Mouse (Mus musculus): Measurements from ENCODE around the gene Psmf1. TPM values are rescaled to one million over a fixed set of nuclear protein-coding genes. Genes with fewer than 3 reads are reported as not detected.

The Psmf1 gene
- polyA plus RNA-seq, 1 experiment from 2014 or later, result 39.0 TPM

- peak; percentile 80; the same call in 1 of the 2 replicates for ATAC-seq (ENCODE audit: borderline replicate concordance, extremely low read depth, low FRiP score, low TSS enrichment)
- Histone ChIP-seq H3K9ac (no peak overlapping the region), H3K27ac (no peak overlapping the region), H3K27me3 (no peaks in the 10 kb centered on the region), H3K4me1 (no peaks in the 10 kb centered on the region), H3K4me3 (no peak overlapping the region), H3K36me3 (peaks cover 31% of the 10 kb centered on the region), H3K4me2 (no peak overlapping the region), H3K9me3 (no peaks in the 10 kb centered on the region)
- 53% methylated on average over 2 of the region's 2 CpGs for WGBS
Measured at GRCm38 (mm10) chr2:151716318-151717055, 27.5 kb downstream of the Psmf1 start.

GRCm38 (mm10) chr2:151715526-151715925, 28.5 kb downstream of the Psmf1 start:
- ATAC-seq (ENCODE audit: borderline replicate concordance, extremely low read depth, low FRiP score, low TSS enrichment), result no peak

DNA sequence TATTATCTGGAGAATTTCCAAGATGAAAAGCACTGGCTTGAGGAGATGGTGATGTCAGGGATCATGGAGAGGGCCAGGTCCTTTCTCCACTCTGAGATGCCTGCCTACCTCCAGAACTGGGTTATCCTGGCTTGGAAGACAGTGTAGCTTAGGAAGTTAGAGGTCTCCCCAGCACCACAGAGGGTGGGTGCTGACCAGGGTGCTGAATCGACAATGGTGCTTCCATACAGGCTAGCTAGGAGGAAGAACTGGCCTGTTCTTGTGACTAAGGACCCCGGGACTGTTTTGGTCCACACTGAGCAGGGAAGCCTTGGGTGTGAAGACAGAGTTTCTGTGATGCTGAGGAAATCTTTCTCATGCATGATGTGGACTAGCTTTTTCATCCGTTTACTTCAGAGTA, 31.3 kb downstream of the Psmf1 start:
- Histone ChIP-seq H3K4me3 (no peak overlapping the region), H3K9ac (no peak overlapping the region), H3K9me3 (no peaks in the 10 kb centered on the region), H3K27ac (no peak overlapping the region), H3K4me1 (no peaks in the 10 kb centered on the region), H3K4me2 (no peak overlapping the region), H3K36me3 (peaks cover 3% of the 10 kb centered on the region; the same call in 1 of the 2 replicates), H3K27me3 (no peaks in the 10 kb centered on the region)
- WGBS, result 27% methylated on average over 3 of the region's 3 CpGs
- no peak for ATAC-seq (ENCODE audit: borderline replicate concordance, extremely low read depth, low FRiP score, low TSS enrichment)

More at GRCm38 (mm10) chr2:151715526-151715925, 28.5 kb downstream of the Psmf1 start:
- no peak overlapping the region for H3K27ac ChIP-seq
- peaks cover 28% of the 10 kb centered on the region for H3K36me3 ChIP-seq
- H3K27me3 ChIP-seq, result no peaks in the 10 kb centered on the region
- WGBS, result 91% methylated on average over 4 of the region's 4 CpGs
- no peak overlapping the region for H3K9ac ChIP-seq
- no peaks in the 10 kb centered on the region for H3K9me3 ChIP-seq
- H3K4me1 ChIP-seq, result no peaks in the 10 kb centered on the region
- H3K4me2 ChIP-seq, result no peak overlapping the region
- H3K4me3 ChIP-seq, result no peak overlapping the region

- Histone ChIP-seq H3K27ac (no peak overlapping the region), H3K9me3 (no peaks in the 10 kb centered on the region), H3K4me1 (peaks cover 12% of the 10 kb centered on the region), H3K36me3 (no peaks in the 10 kb centered on the region), H3K4me2 (peak overlapping the region; percentile 99), H3K27me3 (peaks cover 48% of the 10 kb centered on the region), H3K9ac (peak overlapping the region; percentile 54), H3K4me3 (peak overlapping the region; percentile 54)
- WGBS, result 3% methylated on average over 17 of the region's 17 CpGs
- ATAC-seq (ENCODE audit: borderline replicate concordance, extremely low read depth, low FRiP score, low TSS enrichment), result no peak
Measured at GRCm38 (mm10) chr2:151702851-151703190, 41.2 kb downstream of the Psmf1 start.

DNA sequence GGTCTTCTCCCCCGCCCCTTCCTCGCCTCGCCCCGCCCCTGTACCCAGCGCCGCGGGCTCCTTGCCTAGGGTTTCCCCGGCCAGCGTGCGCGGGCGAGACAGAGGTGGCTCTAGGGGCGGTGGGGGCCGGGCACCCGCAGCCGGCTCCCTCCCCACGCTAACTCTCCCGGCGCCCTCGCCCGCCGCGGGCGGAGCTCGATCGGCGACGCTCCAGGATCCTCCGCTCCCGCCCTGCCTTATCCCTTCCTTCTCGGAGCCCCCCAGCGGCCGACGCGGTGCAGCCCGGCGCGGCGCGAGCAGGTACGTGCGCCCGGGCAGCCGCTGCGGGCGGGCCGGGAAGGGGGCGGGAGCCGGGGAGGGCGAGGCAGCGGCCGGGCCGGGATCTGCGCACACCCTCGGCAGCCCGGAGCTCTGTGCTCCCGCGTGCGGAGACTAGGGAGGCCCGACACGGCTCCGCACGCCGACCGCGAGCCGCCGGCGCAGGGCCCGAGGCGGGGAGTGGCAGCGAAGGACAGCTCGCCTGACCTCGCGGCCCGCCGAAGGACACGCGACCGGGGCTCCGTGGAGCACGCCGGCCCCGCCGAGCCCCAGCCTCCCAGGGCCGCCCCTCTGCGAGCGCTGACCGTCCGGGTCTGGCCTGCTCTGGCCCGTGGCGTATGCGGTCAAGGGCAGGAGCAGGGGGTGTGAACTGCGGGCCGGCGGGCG, 41.7 kb downstream of the Psmf1 start:
- Histone ChIP-seq H3K9ac (peak overlapping the region; percentile 54), H3K27me3 (peaks cover 48% of the 10 kb centered on the region), H3K4me2 (peak overlapping the region; percentile 99), H3K27ac (no peak overlapping the region), H3K4me3 (peak overlapping the region; percentile 54), H3K4me1 (peaks cover 12% of the 10 kb centered on the region), H3K9me3 (no peaks in the 10 kb centered on the region), H3K36me3 (no peaks in the 10 kb centered on the region)
- under 1% methylated on average over 83 of the region's 97 CpGs for WGBS
- ATAC-seq (ENCODE audit: borderline replicate concordance, extremely low read depth, low FRiP score, low TSS enrichment), result peak; percentile 82

DNA sequence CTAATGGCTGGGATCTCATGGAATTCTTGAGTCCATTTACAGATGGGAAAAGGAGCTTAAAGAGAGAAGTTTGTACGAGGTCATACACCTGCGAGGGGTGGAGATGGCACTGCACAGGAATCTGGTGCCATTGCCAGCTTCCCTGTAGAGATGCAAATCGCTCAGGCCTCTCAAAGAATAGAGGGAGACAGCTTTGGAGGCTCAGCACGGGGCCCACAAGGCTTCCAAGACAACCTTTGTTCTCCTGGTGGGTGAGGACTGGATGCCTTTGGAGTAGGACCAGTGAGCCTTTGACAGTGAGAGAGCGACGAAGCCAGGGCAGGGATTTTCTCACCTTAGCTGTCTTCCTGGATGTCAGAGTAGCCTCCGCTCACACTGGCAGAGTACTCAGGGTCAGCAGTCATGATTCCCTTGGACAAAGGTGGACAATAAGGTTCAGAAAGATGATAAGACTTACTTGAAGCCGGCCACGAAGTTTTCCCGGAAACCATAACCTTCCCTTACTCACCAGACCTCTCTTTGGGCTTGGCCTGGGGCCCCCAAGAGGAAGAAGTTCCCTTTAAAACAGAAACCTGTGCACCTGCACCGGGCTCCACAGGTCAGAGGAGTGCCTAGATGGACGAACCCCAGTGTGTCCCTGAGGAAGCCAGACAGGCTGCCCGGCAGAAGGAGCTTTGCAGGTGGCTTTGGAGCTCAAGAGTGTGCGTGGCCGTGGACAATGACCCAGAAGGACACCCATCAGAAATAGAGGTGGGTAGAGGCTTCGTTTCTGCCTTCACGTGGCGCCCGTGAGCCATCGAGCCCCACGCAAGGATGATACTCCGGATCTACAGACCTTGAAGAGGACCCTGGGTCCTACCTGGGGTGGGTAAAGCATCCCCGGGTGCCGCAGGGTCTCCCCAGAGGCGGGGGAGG, 42.5 kb downstream of the Psmf1 start, which contains the start of gene Tmem74b:
Gene Tmem74b, plus strand, starts transcription at position 778 of the 915 bp plus-strand sequence.
- Histone ChIP-seq H3K4me3 (peak within 1 kb of the TSS; percentile 54), H3K27ac (no peak within 1 kb of the TSS), H3K4me1 (peaks cover 12% of the 10 kb centered on the region), H3K4me2 (peak within 1 kb of the TSS; percentile 99), H3K9ac (peak within 1 kb of the TSS; percentile 54), H3K9me3 (no peaks in the 10 kb centered on the region), H3K27me3 (peaks cover 48% of the 10 kb centered on the region), H3K36me3 (no peaks in the 10 kb centered on the region)
- ATAC-seq (ENCODE audit: borderline replicate concordance, extremely low read depth, low FRiP score, low TSS enrichment), result no peak
- WGBS, result 6% methylated on average over 25 of the region's 25 CpGs

GRCm38 (mm10) chr2:151682976-151683375, 61.0 kb downstream of the Psmf1 start:
- no peak overlapping the region for H3K4me2 ChIP-seq
- no peaks in the 10 kb centered on the region for H3K9me3 ChIP-seq
- H3K4me3 ChIP-seq, result no peak overlapping the region
- no peak overlapping the region for H3K27ac ChIP-seq
- 78% methylated on average over 4 of the region's 4 CpGs for WGBS
- H3K9ac ChIP-seq, result no peak overlapping the region
- H3K36me3 ChIP-seq, result no peaks in the 10 kb centered on the region
- no peak for ATAC-seq (ENCODE audit: borderline replicate concordance, extremely low read depth, low FRiP score, low TSS enrichment)
- H3K27me3 ChIP-seq, result no peaks in the 10 kb centered on the region
- H3K4me1 ChIP-seq, result no peaks in the 10 kb centered on the region

- no peaks in the 10 kb centered on the region for H3K36me3 ChIP-seq
- no peak overlapping the region for H3K27ac ChIP-seq
- H3K27me3 ChIP-seq, result no peaks in the 10 kb centered on the region
- H3K4me2 ChIP-seq, result no peak overlapping the region
- H3K9me3 ChIP-seq, result no peaks in the 10 kb centered on the region
- H3K4me1 ChIP-seq, result no peaks in the 10 kb centered on the region
- H3K4me3 ChIP-seq, result no peak overlapping the region
- ATAC-seq (ENCODE audit: borderline replicate concordance, extremely low read depth, low FRiP score, low TSS enrichment), result no peak
- H3K9ac ChIP-seq, result no peak overlapping the region
- WGBS, result 51% methylated on average over 3 of the region's 3 CpGs
Measured at GRCm38 (mm10) chr2:151682357-151682756, 61.6 kb downstream of the Psmf1 start.

GRCm38 (mm10) chr2:151676234-151676633, 67.8 kb downstream of the Psmf1 start:
- no peaks in the 10 kb centered on the region for H3K27me3 ChIP-seq
- no peak overlapping the region for H3K9ac ChIP-seq
- no peak overlapping the region for H3K4me2 ChIP-seq
- H3K36me3 ChIP-seq, result no peaks in the 10 kb centered on the region
- no peak overlapping the region for H3K27ac ChIP-seq
- 55% methylated on average over 2 of the region's 2 CpGs for WGBS
- H3K4me1 ChIP-seq, result no peaks in the 10 kb centered on the region
- ATAC-seq (ENCODE audit: borderline replicate concordance, extremely low read depth, low FRiP score, low TSS enrichment), result no peak
- H3K4me3 ChIP-seq, result no peak overlapping the region
- no peaks in the 10 kb centered on the region for H3K9me3 ChIP-seq

DNA sequence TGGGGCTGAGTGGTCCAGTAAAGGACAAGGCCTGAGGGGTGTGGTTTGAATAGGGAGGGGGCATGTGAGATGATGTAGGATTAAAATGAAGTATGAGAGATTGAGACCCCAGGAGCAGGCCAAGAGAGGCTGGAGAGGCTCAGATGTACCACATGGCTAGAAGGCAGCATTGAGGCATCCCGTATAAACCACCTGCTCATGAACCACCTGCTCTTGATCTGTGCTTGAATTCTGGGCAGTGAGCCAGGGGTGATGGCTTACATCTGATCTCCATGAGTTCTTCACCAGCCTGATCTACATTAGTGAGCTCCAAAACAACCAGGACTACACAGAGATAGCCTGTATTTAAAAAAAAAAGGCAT, 73.0 kb downstream of the Psmf1 start:
- Histone ChIP-seq H3K9ac (no peak overlapping the region), H3K27ac (no peak overlapping the region), H3K9me3 (no peaks in the 10 kb centered on the region), H3K27me3 (peaks cover 7% of the 10 kb centered on the region; the same call in 1 of the 2 replicates), H3K4me3 (no peak overlapping the region), H3K4me2 (no peak overlapping the region), H3K4me1 (no peaks in the 10 kb centered on the region), H3K36me3 (no peaks in the 10 kb centered on the region)
- no peak for ATAC-seq (ENCODE audit: borderline replicate concordance, extremely low read depth, low FRiP score, low TSS enrichment)
- 50% methylated on average over 1 of the region's 1 CpGs for WGBS

DNA sequence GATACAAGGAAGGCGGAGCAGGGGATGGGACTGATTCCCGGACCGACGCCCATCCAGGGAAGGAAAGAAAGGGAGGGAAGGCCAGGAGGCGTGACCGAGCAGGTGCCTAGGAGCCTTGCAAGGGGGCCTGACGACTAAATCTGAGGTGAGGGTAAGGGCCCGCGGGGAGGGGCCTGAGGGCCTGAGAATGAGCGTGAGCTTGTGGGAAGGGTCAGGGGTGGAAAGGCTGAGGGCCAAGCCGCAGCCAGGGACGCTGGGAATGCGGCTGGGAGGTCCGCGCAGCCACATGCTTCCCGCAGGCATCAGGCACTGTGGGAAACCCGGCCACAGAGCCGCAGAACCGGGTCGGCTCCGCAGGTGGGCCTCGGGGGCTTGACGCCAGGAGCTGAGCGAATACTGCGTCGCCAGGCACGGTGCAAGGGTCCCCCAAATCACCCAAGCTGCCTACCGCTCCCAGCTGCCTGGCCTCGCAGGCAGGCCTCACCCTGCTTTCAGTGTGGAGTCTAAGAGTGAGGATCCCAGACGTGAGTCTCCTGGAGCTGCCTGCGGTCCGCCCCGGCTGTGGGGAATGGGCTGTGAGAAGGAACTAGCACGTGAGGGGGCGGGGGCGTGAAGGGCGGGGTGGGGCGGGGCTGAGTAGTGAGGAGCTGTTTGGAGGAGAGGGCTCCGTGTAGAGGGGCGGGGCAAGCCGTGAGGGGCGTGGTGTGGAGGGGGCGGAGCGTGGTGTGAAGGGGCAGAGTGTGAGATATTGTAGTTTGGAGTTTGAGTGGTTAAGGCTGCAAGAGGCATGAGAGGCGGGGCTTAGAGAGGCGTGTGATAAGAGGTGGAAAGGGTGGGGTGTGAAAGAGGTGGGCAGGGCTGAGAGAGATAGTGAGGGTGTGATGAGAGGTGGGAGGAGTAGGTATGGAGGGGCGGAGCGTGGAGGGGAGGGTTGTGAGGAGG, 73.7 kb downstream of the Psmf1 start:
- Histone ChIP-seq H3K9ac (no peak overlapping the region), H3K36me3 (no peaks in the 10 kb centered on the region), H3K4me3 (no peak overlapping the region), H3K4me2 (peak overlapping the region; percentile 24; the same call in 1 of the 2 replicates), H3K9me3 (no peaks in the 10 kb centered on the region), H3K4me1 (no peaks in the 10 kb centered on the region), H3K27me3 (peaks cover 7% of the 10 kb centered on the region; the same call in 1 of the 2 replicates), H3K27ac (no peak overlapping the region)
- whole genome bisulfite sequencing, result 31% methylated on average over 48 of the region's 48 CpGs
- peak; percentile 67 for ATAC-seq (ENCODE audit: borderline replicate concordance, extremely low read depth, low FRiP score, low TSS enrichment)
